Mouse (Mus musculus) small intestine, adult 2 months (tissue): ENCODE measurements around the gene Cryzl2. TPM values are rescaled to one million over a fixed set of nuclear protein-coding genes. Genes with fewer than 3 reads are reported as not detected.

ENCODE experiments used
- H3K27ac ChIP-seq: fragments of 200-500 bp; 2 replicates; pipeline ENCODE4 v1.5.1; 2012; ENCODE audit warnings: low read depth, low read length, control low read depth, inconsistent platforms; ENCODE audit not compliant: insufficient read depth
- H3K27me3 ChIP-seq: fragments of 200-500 bp; 2 replicates; pipeline ENCODE4 v1.6.1; 2012; ENCODE audit warnings: mild to moderate bottlenecking, moderate library complexity, low read length, inconsistent platforms; ENCODE audit not compliant: control insufficient read depth, insufficient read depth
- H3K36me3 ChIP-seq: fragments of 200-500 bp; 2 replicates; pipeline ENCODE4 v1.6.1; 2012; ENCODE audit warnings: mild to moderate bottlenecking, low read length, control low read depth, inconsistent platforms; ENCODE audit not compliant: control insufficient read depth, insufficient read depth
- H3K4me1 ChIP-seq: fragments of 200-500 bp; 2 replicates; pipeline ENCODE4 v1.6.1; 2012; ENCODE audit warnings: low read length, inconsistent platforms, mixed read lengths; ENCODE audit not compliant: control insufficient read depth, insufficient read depth, insufficient read length
- H3K4me3 ChIP-seq: fragments of 200-500 bp; 2 replicates; pipeline ENCODE4 v1.5.1; 2012; ENCODE audit warnings: low read depth, mild to moderate bottlenecking, control low read depth, inconsistent platforms, low read length, moderate library complexity
- CTCF ChIP-seq: fragments of 200-500 bp; IDR thresholded peaks from 2 replicates; pipeline ENCODE4 v1.5.1; 2012; ENCODE audit warnings: low read depth, mild to moderate bottlenecking, control low read depth, inconsistent platforms, low read length, moderate library complexity, mixed read lengths; ENCODE audit not compliant: insufficient replicate concordance, insufficient read length; ENCODE audit errors: extremely low read depth
- POLR2A ChIP-seq: fragments of 200-500 bp; IDR thresholded peaks from 2 replicates; pipeline ENCODE4 v1.6.1; 2012; ENCODE audit warnings: low read depth, mild to moderate bottlenecking, control low read depth, inconsistent platforms, low read length, moderate library complexity
- WGBS: fragments of 180-500 bp; shearing (Covaris S2); methylation state at CpG from one replicate; pipeline ENCODE4 v1.1.7; 2018; 5-methylcytosine and 5-hydroxymethylcytosine counted together
- polyA plus RNA-seq: library from polyadenylated mRNA; depleted of rRNA; stranded (reverse); fragments of >200 nt; gene quantifications from 2 replicates; pipeline ENCODE4 v1.2.3, GENCODE M21; 2012

The Cryzl2 gene
- polyA plus RNA-seq, 1 experiment: 2.4 TPM

DNA sequence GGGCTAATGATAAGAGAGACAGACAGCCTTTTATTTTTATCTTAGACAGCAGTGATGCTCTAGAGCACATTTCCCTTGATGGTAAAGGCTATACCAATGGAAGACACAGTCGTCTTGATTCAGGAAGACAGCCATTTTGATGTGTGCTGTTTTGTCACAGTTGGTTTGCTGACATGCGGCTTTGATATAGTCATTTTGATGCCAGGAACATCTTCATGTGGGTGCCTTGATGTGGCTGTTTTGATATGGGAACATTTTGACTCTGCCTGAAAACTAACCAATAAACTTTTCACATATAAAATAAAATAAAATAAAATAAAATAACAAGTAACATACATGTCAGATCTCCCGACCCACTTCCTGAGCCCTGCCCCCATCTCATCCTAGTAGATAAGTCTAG lies 30.0 kb upstream of the Cryzl2 start:
- Histone ChIP-seq H3K4me1 (no peaks in the 10 kb centered on the region), H3K27ac (no peak overlapping the region), H3K27me3 (no peaks in the 10 kb centered on the region), H3K4me3 (no peak overlapping the region), H3K36me3 (no peaks in the 10 kb centered on the region)
- TF ChIP-seq CTCF: no peak
- no peak for TF ChIP-seq POLR2A
- WGBS: 83% methylated on average over 3 of the region's 3 CpGs

DNA sequence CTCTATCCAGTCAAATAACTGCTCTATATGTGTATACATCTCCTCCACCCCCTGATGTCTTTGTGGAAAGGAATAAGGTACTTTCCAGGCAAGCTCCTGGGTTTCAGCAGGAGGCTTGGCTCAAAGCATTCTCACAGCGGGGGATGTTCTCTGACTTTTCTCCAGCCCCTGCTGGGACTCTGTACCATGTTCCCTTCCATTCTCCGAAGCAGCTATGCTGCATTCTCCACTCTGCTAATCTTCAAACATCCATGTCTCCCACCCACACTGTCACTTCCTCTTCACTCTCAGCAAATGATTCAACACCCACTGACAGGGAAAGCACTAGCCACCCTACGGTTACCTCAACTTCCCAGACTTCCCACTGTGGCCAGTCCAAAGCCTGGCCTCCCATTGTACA lies 25.1 kb upstream of the Cryzl2 start:
- Histone ChIP-seq H3K4me3 (no peak overlapping the region), H3K4me1 (no peaks in the 10 kb centered on the region), H3K27ac (no peak overlapping the region), H3K36me3 (no peaks in the 10 kb centered on the region), H3K27me3 (no peaks in the 10 kb centered on the region)
- 79% methylated on average over 3 of the region's 3 CpGs for WGBS
- no peak for TF ChIP-seq CTCF
- TF ChIP-seq POLR2A: no peak

DNA sequence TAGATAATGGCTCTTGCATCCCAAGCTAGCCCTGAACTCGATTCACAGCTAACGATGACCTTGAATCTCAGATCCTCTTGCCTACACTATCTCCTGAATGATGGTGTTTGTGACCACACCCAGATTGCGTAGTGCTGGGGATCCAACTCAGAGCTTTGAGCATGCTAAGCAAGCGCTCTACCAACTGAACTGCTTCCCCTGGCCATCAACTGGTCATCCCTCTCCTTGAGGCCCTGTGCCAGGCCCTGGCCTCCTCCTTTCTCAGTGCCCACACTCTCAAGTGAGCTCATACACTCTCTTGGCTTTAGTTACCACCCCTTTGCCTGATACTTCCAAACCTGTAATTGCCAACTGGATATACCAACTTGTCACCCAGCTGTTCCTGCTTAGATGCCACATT lies 24.0 kb upstream of the Cryzl2 start:
- Histone ChIP-seq H3K4me3 (no peak overlapping the region), H3K4me1 (no peaks in the 10 kb centered on the region), H3K27ac (no peak overlapping the region), H3K36me3 (no peaks in the 10 kb centered on the region), H3K27me3 (no peaks in the 10 kb centered on the region)
- no peak for TF ChIP-seq POLR2A
- no peak for TF ChIP-seq CTCF
- 78% methylated on average over 4 of the region's 4 CpGs for WGBS

DNA sequence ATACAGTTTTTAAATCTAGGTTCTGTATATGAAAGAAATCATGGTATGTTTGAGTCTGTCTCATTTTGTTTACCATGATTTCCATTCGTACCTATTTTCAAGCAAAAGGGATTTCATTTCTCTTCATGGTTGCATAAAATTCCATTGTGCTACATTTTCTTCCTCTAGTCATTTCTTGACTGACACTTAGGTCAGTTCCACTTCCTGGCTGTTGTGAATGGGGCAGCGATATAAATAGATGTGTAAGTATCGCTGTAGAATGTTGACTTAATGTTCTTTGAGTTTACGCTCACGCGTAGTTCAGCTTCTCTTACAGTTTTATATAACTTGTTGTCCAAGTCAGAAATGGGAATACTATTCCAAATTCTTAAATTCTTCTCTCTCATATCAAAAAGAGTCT lies 22.5 kb upstream of the Cryzl2 start:
- H3K27me3 ChIP-seq: no peaks in the 10 kb centered on the region
- no peaks in the 10 kb centered on the region for H3K4me1 ChIP-seq
- H3K4me3 ChIP-seq: no peak overlapping the region
- TF ChIP-seq POLR2A: no peak
- no peak for TF ChIP-seq CTCF
- 80% methylated on average over 6 of the region's 6 CpGs for WGBS
- no peak overlapping the region for H3K27ac ChIP-seq
- H3K36me3 ChIP-seq: no peaks in the 10 kb centered on the region

DNA sequence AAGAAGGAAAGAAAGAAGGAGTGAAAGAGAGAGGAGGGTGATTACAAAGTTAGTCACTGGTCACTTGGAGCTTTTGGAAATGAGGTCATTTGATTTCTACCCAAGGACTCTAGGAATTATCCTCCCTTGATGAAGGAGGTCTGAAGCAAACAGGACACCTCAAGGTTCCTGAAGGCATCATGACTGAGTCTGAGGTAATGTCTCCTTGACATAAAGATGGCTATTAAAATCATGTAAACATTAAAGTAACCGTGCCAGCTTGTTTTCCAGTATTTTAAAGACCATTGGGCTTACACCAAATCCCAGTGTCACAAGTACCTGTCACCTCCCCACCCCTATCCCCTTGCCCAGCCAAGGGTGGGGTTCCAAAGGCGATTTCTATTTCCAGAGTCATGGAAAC lies 20.1 kb upstream of the Cryzl2 start:
- TF ChIP-seq CTCF (no peak), POLR2A (no peak)
- no peaks in the 10 kb centered on the region for H3K4me1 ChIP-seq
- no peak overlapping the region for H3K27ac ChIP-seq
- H3K27me3 ChIP-seq: no peaks in the 10 kb centered on the region
- H3K36me3 ChIP-seq: no peaks in the 10 kb centered on the region
- WGBS: 87% methylated on average over 2 of the region's 2 CpGs
- H3K4me3 ChIP-seq: no peak overlapping the region

DNA sequence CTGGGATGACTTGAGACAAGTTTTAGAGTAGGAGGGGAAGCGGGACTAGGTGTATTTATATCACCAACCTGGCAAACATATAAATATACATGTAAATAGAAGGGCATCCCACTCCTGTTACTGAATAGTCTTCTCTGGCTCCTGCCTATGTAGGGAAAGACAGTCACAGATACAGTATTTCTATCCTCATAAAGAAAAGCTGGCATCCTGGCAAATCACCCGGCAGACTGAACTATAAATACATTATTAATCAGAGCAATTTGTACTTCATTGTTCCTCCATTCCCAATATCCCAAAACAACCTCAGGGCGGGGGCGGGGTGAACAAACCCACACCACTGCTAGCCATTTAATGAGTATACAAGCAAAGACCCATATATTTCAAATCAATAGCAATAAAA lies 19.3 kb upstream of the Cryzl2 start:
- Histone ChIP-seq H3K27me3 (no peaks in the 10 kb centered on the region), H3K36me3 (no peaks in the 10 kb centered on the region), H3K4me3 (no peak overlapping the region), H3K4me1 (no peaks in the 10 kb centered on the region), H3K27ac (no peak overlapping the region)
- no peak for TF ChIP-seq POLR2A
- no peak for TF ChIP-seq CTCF
- 92% methylated on average over 4 of the region's 4 CpGs for WGBS

DNA sequence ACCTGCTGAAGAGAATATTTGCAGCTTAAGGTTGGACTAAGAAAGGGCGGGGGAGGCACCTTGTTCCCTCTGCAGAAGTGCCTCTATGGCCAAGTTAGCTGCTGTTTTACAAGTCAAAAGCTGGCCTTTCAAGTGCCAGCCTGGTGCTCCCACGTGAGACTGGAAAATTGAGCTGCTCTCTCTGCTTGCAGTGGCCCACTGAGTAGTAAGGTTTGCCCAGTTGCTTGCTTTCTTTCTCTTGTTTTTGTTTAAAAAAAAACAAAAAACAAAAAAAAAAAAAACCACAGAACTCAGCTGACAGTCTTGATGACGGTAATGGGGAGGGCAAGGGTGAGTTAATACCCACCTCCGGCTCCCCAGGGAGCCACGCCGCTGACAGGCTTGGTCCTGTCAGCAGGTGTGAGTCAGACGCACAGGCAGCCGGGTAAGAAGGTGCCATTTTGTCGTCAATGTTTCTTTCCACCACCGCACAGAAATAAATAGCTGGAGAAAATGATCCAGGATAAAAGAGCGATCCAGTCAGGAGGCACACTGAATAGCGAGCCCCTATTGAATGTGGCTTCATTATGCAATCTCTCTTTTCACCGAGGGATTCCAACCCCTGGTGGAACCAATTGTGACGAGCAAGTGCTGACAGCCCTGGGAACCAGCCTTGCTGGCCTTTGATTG lies 18.3 kb upstream of the Cryzl2 start:
- H3K4me1 ChIP-seq: no peaks in the 10 kb centered on the region
- H3K36me3 ChIP-seq: no peaks in the 10 kb centered on the region
- no peak overlapping the region for H3K27ac ChIP-seq
- 35% methylated on average over 14 of the region's 14 CpGs for WGBS
- H3K4me3 ChIP-seq: no peak overlapping the region
- no peak for TF ChIP-seq POLR2A
- no peak for TF ChIP-seq CTCF
- no peaks in the 10 kb centered on the region for H3K27me3 ChIP-seq

DNA sequence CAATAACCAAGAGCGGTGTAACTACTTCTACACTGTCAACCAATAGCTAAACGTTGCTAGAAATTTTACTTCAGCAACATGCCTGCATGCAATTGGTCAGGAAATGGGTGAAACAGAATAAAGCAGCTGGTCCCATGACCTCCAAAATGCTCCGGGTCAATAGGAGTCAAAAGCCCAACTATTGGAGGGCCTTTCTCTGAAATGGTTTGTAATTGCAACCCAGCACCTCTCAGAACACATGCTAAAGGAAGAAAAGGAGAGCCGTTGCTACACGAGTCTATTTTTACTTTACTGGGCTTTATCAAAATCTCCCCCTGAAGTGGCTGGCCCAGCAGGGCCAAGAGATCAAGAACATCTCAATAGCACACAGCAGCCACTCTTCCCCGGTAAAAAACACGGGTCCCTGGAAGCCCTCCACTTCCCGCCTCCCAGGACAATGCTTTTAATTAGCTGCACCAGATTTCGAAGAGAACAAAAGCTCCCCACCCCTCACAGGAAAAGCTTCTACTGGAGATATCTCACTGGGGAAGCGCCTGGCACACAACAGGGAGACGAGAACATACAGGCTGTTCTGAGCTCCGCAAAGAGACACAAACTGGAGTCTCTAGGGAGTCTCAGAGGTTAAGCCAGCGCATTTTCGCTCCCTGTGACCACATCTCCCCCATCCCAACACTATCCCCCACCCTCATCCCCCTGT lies 15.2 kb upstream of the Cryzl2 start:
- H3K4me1 ChIP-seq: no peaks in the 10 kb centered on the region
- H3K27ac ChIP-seq: no peak overlapping the region
- H3K4me3 ChIP-seq: no peak overlapping the region
- TF ChIP-seq POLR2A (no peak), CTCF (no peak)
- 61% methylated on average over 14 of the region's 14 CpGs for WGBS
- no peaks in the 10 kb centered on the region for H3K36me3 ChIP-seq
- no peaks in the 10 kb centered on the region for H3K27me3 ChIP-seq
